Mouse (Mus musculus) retina, postnatal 1 day (tissue): Measurements from ENCODE around the gene Ddx39b.
"Not testable (repeated sequence)": the region's sequence is repeated elsewhere in the genome, so short reads cannot be mapped to it uniquely, and the experiment has no call there.

Experiments used
- DNase-seq: peaks from one replicate; pipeline ENCODE4 v3.0.0-alpha.2; 2012

Gene Ddx39b

GRCm38 (mm10) chr17:35220156-35220952 lies 21.2 kb upstream of the Ddx39b start, which contains the start of gene Gm16181:
Gm16181 (plus strand) TSS chr17:35220834.
- no peak for DNase-seq

GRCm38 (mm10) chr17:35222299-35222698 lies 19.2 kb upstream of the Ddx39b start:
- DNase-seq, result no peak

- DNase-seq, result no peak
These were observed 16.9 kb upstream of the Ddx39b start for GRCm38 (mm10) chr17:35224641-35225040.

GRCm38 (mm10) chr17:35225456-35225855 lies 16.1 kb upstream of the Ddx39b start:
- DNase-seq, result no peak

GRCm38 (mm10) chr17:35226561-35227046 lies 14.9 kb upstream of the Ddx39b start:
- DNase-seq, result no peak

GRCm38 (mm10) chr17:35231022-35231421 lies 10.5 kb upstream of the Ddx39b start:
- DNase-seq, result no peak

- DNase-seq, result peak; percentile 87
These were observed 9.5 kb upstream of the Ddx39b start for GRCm38 (mm10) chr17:35232043-35232442.

GRCm38 (mm10) chr17:35232659-35233058 lies 8.9 kb upstream of the Ddx39b start:
- DNase-seq, result no peak

- no peak for DNase-seq
These were observed 8.2 kb upstream of the Ddx39b start, which contains the start of gene Atp6v1g2 for GRCm38 (mm10) chr17:35233114-35233980. Atp6v1g2 (plus strand) TSS chr17:35233660.

- DNase-seq, result not testable (repeated sequence)
These were observed 7.5 kb upstream of the Ddx39b start for GRCm38 (mm10) chr17:35234090-35234489.

- peak; percentile 60 for DNase-seq
These were observed 6.6 kb upstream of the Ddx39b start for GRCm38 (mm10) chr17:35234903-35235302.

- peak; percentile 97 for DNase-seq
These were observed 5.7 kb upstream of the Ddx39b start, which contains the start of gene Nfkbil1 for GRCm38 (mm10) chr17:35235614-35236389. Nfkbil1 (minus strand) TSS chr17:35235792.

- DNase-seq, result peak; percentile 95
These were observed 5.2 kb upstream of the Ddx39b start for GRCm38 (mm10) chr17:35236390-35236746.

- no peak for DNase-seq
These were observed 4.5 kb upstream of the Ddx39b start for GRCm38 (mm10) chr17:35236996-35237395.

GRCm38 (mm10) chr17:35237504-35237903 lies 4.0 kb upstream of the Ddx39b start:
- DNase-seq, result no peak

GRCm38 (mm10) chr17:35239700-35240099 lies 1.8 kb upstream of the Ddx39b start:
- DNase-seq, result no peak

GRCm38 (mm10) chr17:35240384-35241304 lies 902 bp upstream of the Ddx39b start:
- no peak for DNase-seq

- DNase-seq, result peak; percentile 86
These were observed 732 bp downstream of the Ddx39b start for GRCm38 (mm10) chr17:35242015-35242941.

- DNase-seq, result peak; percentile 69
These were observed 1.5 kb downstream of the Ddx39b start for GRCm38 (mm10) chr17:35243086-35243485.

GRCm38 (mm10) chr17:35244999-35245398 lies 3.5 kb downstream of the Ddx39b start:
- DNase-seq, result no peak
